Mouse (Mus musculus): Measurements from ENCODE around the gene Nek4.

Nek4 gene

DNA sequence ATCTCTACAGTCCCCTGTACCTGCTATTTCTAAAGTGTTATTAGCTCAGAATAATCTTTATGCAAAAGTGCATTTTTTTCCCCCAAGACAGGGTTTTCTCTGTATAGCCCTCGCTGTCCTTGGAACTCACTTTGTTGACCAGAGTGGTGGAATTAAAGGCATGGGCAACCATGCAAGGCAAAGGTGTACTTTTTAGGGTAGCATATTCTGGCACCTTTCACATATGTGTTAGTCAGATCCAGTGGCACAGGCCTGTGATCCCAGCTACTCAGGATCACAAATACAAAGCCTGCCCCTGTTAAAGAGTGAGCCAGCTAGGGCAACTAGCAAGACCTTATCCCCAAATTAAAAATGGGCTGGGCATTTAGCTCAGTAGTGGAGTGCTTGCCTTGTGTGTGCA is 9.2 kb downstream of the Nek4 start:
- DNase-seq (ENCODE audit: low read depth), result no peak

DNA sequence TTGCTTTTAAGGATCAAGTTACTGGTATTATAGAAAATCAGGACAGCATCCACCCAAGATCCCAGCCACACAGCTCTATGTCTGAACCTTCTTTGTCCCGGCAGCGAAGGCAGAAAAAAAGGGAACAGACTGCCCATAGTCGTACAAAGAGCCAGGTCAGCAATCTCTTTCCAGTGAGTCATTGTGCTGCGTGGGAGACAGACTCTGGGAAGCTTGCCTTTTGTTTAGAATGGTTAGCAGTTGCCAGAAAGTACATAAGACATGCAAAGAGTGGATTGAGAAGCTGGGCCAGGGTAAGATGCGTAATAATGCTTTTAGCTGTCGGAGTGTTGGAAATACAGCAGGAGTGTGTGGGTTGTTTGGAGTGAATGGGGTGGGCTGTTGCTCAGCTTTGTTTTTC is 23.0 kb downstream of the Nek4 start:
- peak; percentile 90 for DNase-seq (ENCODE audit: low read depth)

- no peak for DNase-seq (ENCODE audit: low read depth)
These were observed 25.0 kb downstream of the Nek4 start for GRCm38 (mm10) chr14:30976222-30976621.

GRCm38 (mm10) chr14:30996417-30996816 is 45.2 kb downstream of the Nek4 start:
- no peak for DNase-seq (ENCODE audit: low read depth)

DNA sequence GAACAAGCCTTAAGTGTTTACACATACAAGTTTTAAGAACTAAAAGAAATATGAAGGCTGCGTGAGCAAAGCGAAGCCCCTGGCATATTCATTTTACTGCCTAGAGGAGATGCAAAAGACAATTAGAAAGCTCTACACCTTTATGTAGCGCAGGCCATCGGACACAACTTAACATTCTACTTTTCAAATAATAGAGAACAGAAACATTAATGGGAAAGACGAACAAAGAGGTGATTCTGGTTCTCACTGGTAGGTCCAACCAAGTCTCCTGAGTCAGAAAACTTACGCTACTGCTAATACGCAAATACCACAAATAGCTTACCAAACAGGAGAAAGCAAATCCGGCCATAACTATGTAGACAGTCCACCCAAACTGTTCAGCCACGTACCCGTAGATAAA is 49.2 kb downstream of the Nek4 start:
- DNase-seq (ENCODE audit: low read depth), result peak; percentile 5

DNA sequence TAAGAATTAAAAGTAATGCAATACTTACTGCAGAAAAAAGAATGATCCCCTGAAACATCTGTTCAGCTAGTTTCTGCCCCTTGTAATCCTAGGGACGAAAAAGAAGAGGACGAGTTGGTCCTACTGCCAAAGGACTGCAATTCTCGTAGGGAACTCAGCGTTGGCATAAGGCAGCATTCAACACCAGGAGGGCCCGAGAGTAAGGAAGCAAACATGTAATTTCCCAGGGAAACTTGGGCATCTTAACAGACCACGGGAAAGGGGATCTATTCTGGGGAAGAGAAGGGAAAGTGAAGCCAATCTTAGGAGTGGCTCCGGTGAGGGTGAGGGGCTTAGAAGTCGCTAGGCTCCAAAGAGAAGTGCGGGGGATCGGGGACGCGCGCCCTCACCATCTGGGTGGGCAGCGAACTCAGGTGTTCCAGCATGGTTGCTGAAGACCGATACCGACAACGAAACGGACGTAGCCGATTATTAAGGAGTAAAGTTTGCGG is 49.7 kb downstream of the Nek4 start:
- peak; percentile 46 for DNase-seq (ENCODE audit: low read depth)

DNA sequence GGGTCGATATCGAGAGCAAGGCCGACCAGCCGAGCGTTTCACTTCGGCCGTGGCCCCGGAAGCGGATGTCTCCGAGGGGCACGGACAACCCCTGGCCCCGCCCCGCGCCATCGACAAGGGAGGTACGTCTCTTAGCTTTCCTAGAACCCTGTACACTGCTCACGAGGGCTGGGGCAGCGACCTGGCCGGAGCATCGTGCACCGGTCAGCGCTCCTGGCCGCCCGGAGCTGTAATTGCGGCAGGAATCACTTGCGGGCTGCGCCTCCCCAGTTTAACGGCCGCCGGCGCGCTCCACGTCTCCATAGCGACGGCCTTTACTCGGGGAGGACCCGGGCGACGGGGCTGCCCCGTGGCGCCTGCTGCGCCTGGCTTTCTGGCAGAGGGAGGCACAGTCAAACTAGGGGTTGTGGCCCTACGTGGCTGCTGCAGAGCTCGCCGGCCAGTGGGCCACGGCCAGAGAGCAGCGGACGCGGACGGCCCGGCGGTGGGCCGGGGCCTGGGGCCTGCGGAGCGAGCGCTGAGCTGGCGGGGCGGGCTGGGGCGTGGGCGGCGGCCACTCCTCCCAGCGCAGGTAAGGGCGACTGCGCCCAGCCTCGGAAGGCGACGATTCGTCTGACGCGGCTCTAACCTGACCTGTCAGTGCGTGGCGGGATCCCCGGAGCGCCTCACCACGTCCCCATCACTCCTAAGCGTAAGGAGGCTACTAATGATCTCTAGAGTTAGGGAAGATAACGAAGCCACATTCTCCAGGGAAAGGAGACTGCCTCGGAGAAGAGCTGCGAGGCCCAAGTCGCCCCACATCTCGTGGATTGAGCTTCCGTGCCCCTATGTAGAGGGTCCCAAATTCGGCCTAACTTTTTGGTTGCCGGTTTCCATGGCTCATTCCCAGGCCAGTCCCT is 50.4 kb downstream of the Nek4 start, which contains the start of the genes Glt8d1 and Spcs1:
TSS of gene Glt8d1 (plus strand) at position 94 of the 899 bp plus-strand sequence.
TSS of gene Spcs1 (minus strand) at position 366 of the 899 bp plus-strand sequence.
- peak; percentile 87 for DNase-seq (ENCODE audit: low read depth)

DNA sequence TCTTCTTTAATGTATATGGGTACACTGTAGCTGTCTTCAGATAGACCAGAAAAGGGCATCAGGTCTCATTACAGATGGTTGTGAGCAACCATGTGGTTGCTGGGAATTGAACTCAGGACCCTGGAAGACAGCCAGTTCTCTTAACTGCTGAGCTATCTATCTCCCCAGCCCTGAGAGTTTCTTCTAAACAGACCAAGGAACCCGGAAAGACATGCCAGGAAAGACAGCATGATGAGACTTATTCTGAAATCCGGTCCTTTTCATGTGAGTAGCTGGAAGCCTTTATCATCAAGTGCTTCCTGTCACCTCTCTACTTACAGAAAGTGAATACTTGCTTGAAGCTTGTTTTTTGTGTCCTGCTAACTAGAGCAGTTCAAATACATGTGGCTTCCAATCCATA is 53.4 kb downstream of the Nek4 start:
- DNase-seq (ENCODE audit: low read depth), result no peak

GRCm38 (mm10) chr14:31006779-31007178 is 55.6 kb downstream of the Nek4 start:
- no peak for DNase-seq (ENCODE audit: low read depth)

- DNase-seq (ENCODE audit: low read depth), result no peak
These were observed 60.4 kb downstream of the Nek4 start for GRCm38 (mm10) chr14:31011588-31011987.

DNA sequence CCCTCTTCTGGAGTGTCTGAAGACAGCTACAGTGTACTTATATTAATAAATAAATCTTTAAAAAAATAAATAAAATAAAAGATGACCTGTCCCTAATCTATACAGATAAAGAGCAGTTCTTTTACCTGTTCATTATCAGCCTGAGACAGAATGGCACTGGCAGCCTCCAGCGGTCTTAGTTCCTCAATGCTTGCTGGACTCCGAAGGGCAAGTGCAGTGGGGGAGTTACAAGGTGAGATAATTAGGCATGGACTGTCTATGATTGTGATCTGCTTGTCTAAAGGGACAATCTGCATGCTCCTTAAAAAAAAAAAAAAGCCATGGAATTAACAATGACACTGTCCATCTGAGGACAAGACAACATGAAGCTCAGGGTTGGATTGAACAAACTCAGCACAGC is 62.8 kb downstream of the Nek4 start:
- no peak for DNase-seq (ENCODE audit: low read depth)

GRCm38 (mm10) chr14:31016063-31016462 is 64.9 kb downstream of the Nek4 start:
- DNase-seq (ENCODE audit: low read depth), result no peak

DNA sequence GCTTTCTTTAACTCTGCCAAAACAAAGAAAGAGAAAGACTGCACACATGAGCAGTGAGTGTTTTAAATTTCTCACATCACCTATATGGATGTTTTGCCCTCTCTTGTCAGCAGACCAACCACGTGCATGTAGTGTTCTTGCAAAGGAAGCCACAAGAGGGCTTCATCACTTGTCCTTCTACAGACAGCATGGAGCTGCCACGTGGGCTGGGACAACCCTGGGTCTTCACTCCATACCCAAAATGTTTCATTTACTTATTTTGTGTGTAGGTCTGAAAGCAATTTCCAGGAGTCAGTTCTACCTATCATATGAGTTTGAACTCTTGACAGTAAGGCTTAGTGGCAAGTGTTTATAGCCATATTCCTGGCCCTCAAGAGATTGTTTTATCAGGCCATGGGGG is 66.7 kb downstream of the Nek4 start:
- DNase-seq (ENCODE audit: low read depth), result peak; percentile 69

DNA sequence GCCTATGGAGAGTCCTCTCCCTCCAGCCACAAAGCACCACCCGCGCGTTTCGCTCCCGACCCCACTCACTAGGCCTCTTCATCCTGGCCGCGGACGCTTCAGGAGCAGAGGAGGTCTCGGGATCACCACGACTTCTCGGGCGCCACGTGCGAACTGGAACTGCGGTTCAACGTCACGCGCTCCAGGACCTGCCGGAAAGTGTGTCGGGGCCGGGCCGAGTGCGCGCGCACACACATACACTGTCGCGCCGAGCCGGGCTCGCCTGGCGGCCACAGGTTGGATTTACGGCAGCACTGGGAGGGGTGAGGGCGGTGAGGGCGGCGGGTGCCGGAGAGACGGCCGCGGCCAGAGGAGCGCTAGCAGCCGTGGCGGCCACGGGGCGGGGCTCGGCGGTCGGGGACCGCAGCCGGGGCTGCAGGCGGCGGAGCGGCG is 67.7 kb downstream of the Nek4 start, which contains the start of the genes Pbrm1 and Gnl3:
TSS of gene Pbrm1 (plus strand) at position 279 of the 432 bp plus-strand sequence.
TSS of gene Gnl3 (minus strand) at position 293 of the 432 bp plus-strand sequence.
- DNase-seq (ENCODE audit: low read depth), result peak; percentile 96

- DNase-seq (ENCODE audit: low read depth), result peak; percentile 84
These were observed 68.4 kb downstream of the Nek4 start for GRCm38 (mm10) chr14:31019331-31020205.

- peak; percentile 11 for DNase-seq (ENCODE audit: low read depth)
These were observed 71.4 kb downstream of the Nek4 start for GRCm38 (mm10) chr14:31022579-31022978.

GRCm38 (mm10) chr14:31025785-31026184 is 74.6 kb downstream of the Nek4 start:
- peak; percentile 52 for DNase-seq (ENCODE audit: low read depth)
